In genomic region chr5:125113029-125113428, GRCm38 (mm10) we compare ENCODE assay signal across 9 mouse cellular contexts.
A peak's percentile ranks its signal among the peaks of the same experiment; 100 is the strongest.
DNase-seq lines count a peak whose midpoint lies in the region; ATAC-seq and TF ChIP-seq lines count a peak whose summit lies in the region.
"Had no signal": no experiment of that assay in that cellular context is flagged by ENCODE, and none has a peak within 500 bp of the region (broad histone marks: within the 10 kb centered on the region; RNA-seq: fewer than 3 reads in every experiment).

No protein-coding gene starts in this region.

- peak overlapping the region; percentile 25; the same call in 1 of the 2 replicates for H3K27ac ChIP-seq in kidney, postnatal 0 days
- peak overlapping the region; percentile 83 for H3K27ac ChIP-seq in embryonic facial prominence, embryonic 15.5 days (replicated peaks)
- H3K27ac ChIP-seq in hindbrain, embryonic 15.5 days (replicated peaks) = peak overlapping the region; percentile 81
- peak overlapping the region; percentile 67 for H3K27ac ChIP-seq in midbrain, postnatal 0 days (ENCODE audit: low read depth, low read length)
- H3K27ac ChIP-seq in kidney, adult 2 months (ENCODE audit: insufficient read depth, low read depth, low read length) = no peak overlapping the region

- peaks cover 34% of the 10 kb centered on the region; the same call in 1 of the 2 replicates for H3K36me3 ChIP-seq in kidney, postnatal 0 days (ENCODE audit: insufficient read depth, low read length)
- H3K36me3 ChIP-seq in embryonic facial prominence, embryonic 15.5 days = peaks cover 58% of the 10 kb centered on the region
- peaks cover 34% of the 10 kb centered on the region for H3K36me3 ChIP-seq in hindbrain, embryonic 15.5 days
- peaks cover 33% of the 10 kb centered on the region for H3K36me3 ChIP-seq in midbrain, postnatal 0 days (ENCODE audit: insufficient read depth, low read length)
- no peaks in the 10 kb centered on the region for H3K36me3 ChIP-seq in kidney, adult 2 months (ENCODE audit: control insufficient read depth, insufficient read depth, low read length)

- H3K9ac ChIP-seq in kidney, postnatal 0 days (ENCODE audit: low read depth, low read length) = no peak overlapping the region
- H3K9ac ChIP-seq in embryonic facial prominence, embryonic 15.5 days = no peak overlapping the region
- H3K9ac ChIP-seq in hindbrain, embryonic 15.5 days = no peak overlapping the region
- no peak overlapping the region for H3K9ac ChIP-seq in midbrain, postnatal 0 days (replicated peaks; ENCODE audit: low read length, poor library complexity, severe bottlenecking)

- H3K4me2 ChIP-seq in kidney, postnatal 0 days (ENCODE audit: low read length) = no peak overlapping the region
- H3K4me2 ChIP-seq in embryonic facial prominence, embryonic 15.5 days (replicated peaks) = no peak overlapping the region; the same call in 1 of the 2 replicates
- H3K4me2 ChIP-seq in hindbrain, embryonic 15.5 days = no peak overlapping the region
- no peak overlapping the region for H3K4me2 ChIP-seq in midbrain, postnatal 0 days (ENCODE audit: low read depth, low read length, poor library complexity, severe bottlenecking)

- H3K27me3 ChIP-seq in kidney, postnatal 0 days (ENCODE audit: insufficient read depth, low read length) = no peaks in the 10 kb centered on the region
- H3K27me3 ChIP-seq in embryonic facial prominence, embryonic 15.5 days = no peaks in the 10 kb centered on the region
- H3K27me3 ChIP-seq in hindbrain, embryonic 15.5 days = no peaks in the 10 kb centered on the region
- no peaks in the 10 kb centered on the region for H3K27me3 ChIP-seq in midbrain, postnatal 0 days (ENCODE audit: insufficient read depth, low read length)
- no peaks in the 10 kb centered on the region for H3K27me3 ChIP-seq in kidney, adult 2 months (replicated peaks; ENCODE audit: control insufficient read depth, insufficient read depth, low read length)

- ATAC-seq in kidney, postnatal 0 days (replicated peaks; ENCODE audit: low FRiP score, low read depth) = no peak
- ATAC-seq in embryonic facial prominence, embryonic 15.5 days (ENCODE audit: insufficient number of reproducible peaks, low FRiP score, low TSS enrichment, low read depth) = peak; percentile 61
- peak; percentile 86 for ATAC-seq in hindbrain, embryonic 15.5 days (ENCODE audit: low FRiP score, low read depth)
- peak; percentile 75 for ATAC-seq in midbrain, postnatal 0 days (ENCODE audit: low FRiP score)

- no peak for TF ChIP-seq POLR2A in kidney, adult 2 months (IDR thresholded peaks at IDR 0.05; ENCODE audit: low read depth, low read length)

- H3K4me1 ChIP-seq in kidney, postnatal 0 days (replicated peaks; ENCODE audit: insufficient read depth, low read length) = peaks cover 25% of the 10 kb centered on the region
- peaks cover 51% of the 10 kb centered on the region for H3K4me1 ChIP-seq in embryonic facial prominence, embryonic 15.5 days
- peaks cover 33% of the 10 kb centered on the region for H3K4me1 ChIP-seq in hindbrain, embryonic 15.5 days (replicated peaks)
- peaks cover 4% of the 10 kb centered on the region; the same call in 1 of the 2 replicates for H3K4me1 ChIP-seq in midbrain, postnatal 0 days (ENCODE audit: insufficient read depth, low read length)
- H3K4me1 ChIP-seq in kidney, adult 2 months (ENCODE audit: control insufficient read depth, insufficient read depth, low read length) = no peaks in the 10 kb centered on the region

- no peaks in the 10 kb centered on the region for H3K9me3 ChIP-seq in kidney, postnatal 0 days (replicated peaks; ENCODE audit: low read length)
- H3K9me3 ChIP-seq in embryonic facial prominence, embryonic 15.5 days (replicated peaks) = no peaks in the 10 kb centered on the region
- no peaks in the 10 kb centered on the region for H3K9me3 ChIP-seq in hindbrain, embryonic 15.5 days
- H3K9me3 ChIP-seq in midbrain, postnatal 0 days (ENCODE audit: low read length) = no peaks in the 10 kb centered on the region

- no peak for DNase-seq in kidney, postnatal 0 days (ENCODE audit: low spot score)
- DNase-seq in kidney, postnatal 4 days = no peak
- peak; percentile 75 for DNase-seq in midbrain, postnatal 0 days (ENCODE audit: low spot score)
- no peak for DNase-seq in thymus, postnatal 4 days
- no peak for DNase-seq in kidney, adult 2 months
- DNase-seq: cerebellum, adult 9-11 months; kidney, adult 11 months had no signal

- no peak overlapping the region for H3K4me3 ChIP-seq in kidney, postnatal 0 days (replicated peaks; ENCODE audit: low read depth, low read length)
- H3K4me3 ChIP-seq in embryonic facial prominence, embryonic 15.5 days (replicated peaks) = no peak overlapping the region
- H3K4me3 ChIP-seq in hindbrain, embryonic 15.5 days = no peak overlapping the region
- no peak overlapping the region for H3K4me3 ChIP-seq in midbrain, postnatal 0 days (ENCODE audit: low read depth, low read length)
- H3K4me3 ChIP-seq in kidney, adult 2 months (ENCODE audit: insufficient read depth, low read depth, low read length) = no peak overlapping the region

- TF ChIP-seq CTCF in kidney, postnatal 0 days (IDR thresholded peaks at IDR 0.05; ENCODE audit: low read depth) = no peak
- no peak for TF ChIP-seq CTCF in midbrain, postnatal 0 days (IDR thresholded peaks at IDR 0.05)
- no peak for TF ChIP-seq CTCF in kidney, adult 2 months (conservative IDR thresholded peaks at IDR 0.05; ENCODE audit: insufficient read depth, insufficient read length, low read depth, low read length)

- 53% methylated on average over 5 of the region's 5 CpGs for WGBS in kidney, postnatal 0 days
- 27% methylated on average over 5 of the region's 5 CpGs for WGBS in embryonic facial prominence, embryonic 15.5 days
- 16% methylated on average over 5 of the region's 5 CpGs for WGBS in hindbrain, embryonic 15.5 days
- 40% methylated on average over 5 of the region's 5 CpGs for WGBS in midbrain, postnatal 0 days
- 77% methylated on average over 5 of the region's 5 CpGs for WGBS in kidney, adult 2 months
